Mouse (Mus musculus): ENCODE measurements around the gene Tuba1c.
"Not testable (repeated sequence)": the region's sequence is repeated elsewhere in the genome, so short reads cannot be mapped to it uniquely, and the experiment has no call there.

Tuba1c gene

GRCm38 (mm10) chr15:99056332-99056731, 26.6 kb downstream of the Tuba1c start:
- no peak for DNase-seq (ENCODE audit: low spot score in 2 of 2)

GRCm38 (mm10) chr15:99065557-99066165, 36.0 kb downstream of the Tuba1c start:
- no peak for DNase-seq (ENCODE audit: low spot score in 2 of 2)

- DNase-seq (ENCODE audit: low spot score in 2 of 2) = no peak
Measured at GRCm38 (mm10) chr15:99071988-99072387, 42.3 kb downstream of the Tuba1c start.

- no peak for DNase-seq (ENCODE audit: low spot score in 2 of 2)
Measured at GRCm38 (mm10) chr15:99074019-99074599, 44.4 kb downstream of the Tuba1c start, which contains the start of gene Troap. Gene Troap, plus strand, starts transcription at chr15:99074575.

GRCm38 (mm10) chr15:99074600-99075333, 45.1 kb downstream of the Tuba1c start:
- DNase-seq (ENCODE audit: low spot score in 2 of 2) = peak; percentile 98

GRCm38 (mm10) chr15:99076011-99076410, 46.3 kb downstream of the Tuba1c start:
- DNase-seq (ENCODE audit: low spot score in 2 of 2) = not testable (repeated sequence)

GRCm38 (mm10) chr15:99078181-99078910, 48.7 kb downstream of the Tuba1c start:
- no peak for DNase-seq (ENCODE audit: low spot score in 2 of 2)

GRCm38 (mm10) chr15:99079804-99080203, 50.1 kb downstream of the Tuba1c start:
- no peak for DNase-seq (ENCODE audit: low spot score in 2 of 2)

GRCm38 (mm10) chr15:99082322-99082721, 52.6 kb downstream of the Tuba1c start:
- DNase-seq (ENCODE audit: low spot score in 2 of 2) = no peak

GRCm38 (mm10) chr15:99082840-99083239, 53.1 kb downstream of the Tuba1c start:
- no peak for DNase-seq (ENCODE audit: low spot score in 2 of 2)

- DNase-seq (ENCODE audit: low spot score in 2 of 2) = no peak
Measured at GRCm38 (mm10) chr15:99083258-99083657, 53.6 kb downstream of the Tuba1c start.

- no peak for DNase-seq (ENCODE audit: low spot score in 2 of 2)
Measured at GRCm38 (mm10) chr15:99083867-99084557, 54.3 kb downstream of the Tuba1c start.

GRCm38 (mm10) chr15:99084618-99085017, 54.9 kb downstream of the Tuba1c start:
- no peak for DNase-seq (ENCODE audit: low spot score in 2 of 2)

GRCm38 (mm10) chr15:99085997-99086396, 56.3 kb downstream of the Tuba1c start:
- no peak for DNase-seq (ENCODE audit: low spot score in 2 of 2)

- no peak for DNase-seq (ENCODE audit: low spot score in 2 of 2)
Measured at GRCm38 (mm10) chr15:99087253-99088075, 57.8 kb downstream of the Tuba1c start, which contains the start of gene C1ql4. Gene C1ql4, minus strand, starts transcription at chr15:99087817.
